Comparison of ENCODE assay signal across 26 mouse cellular contexts in the genomic region with DNA sequence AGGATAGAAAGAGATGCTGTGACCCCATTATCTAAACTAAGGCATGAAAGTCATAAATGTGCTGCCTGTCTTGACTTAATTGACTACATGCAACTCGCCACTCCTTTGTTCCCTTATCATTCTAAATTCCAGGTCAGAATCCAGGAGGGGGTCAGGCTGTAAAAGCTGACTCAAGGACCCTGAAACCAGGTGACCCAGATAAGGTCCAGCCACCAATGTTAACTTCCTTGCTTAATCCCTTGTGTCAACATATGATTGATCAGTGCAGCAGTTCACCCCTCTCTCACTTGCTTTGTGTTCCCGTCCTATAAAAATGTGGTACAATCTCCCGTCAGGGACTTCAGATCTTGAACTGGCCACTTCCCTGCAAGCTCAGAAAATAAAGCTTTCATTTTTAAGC. TPM values are rescaled to one million over a fixed set of nuclear protein-coding genes. Genes with fewer than 3 reads are reported as not detected.
DNase-seq lines count a peak whose midpoint lies in the region; ATAC-seq and TF ChIP-seq lines count a peak whose summit lies in the region.
"Had no signal": no experiment of that assay in that cellular context is flagged by ENCODE, and none has a peak within 500 bp of the region (broad histone marks: within the 10 kb centered on the region; RNA-seq: fewer than 3 reads in every experiment).

No protein-coding gene starts in this region.

- H3K4me3 ChIP-seq in testis, adult 2 months (ENCODE audit: control insufficient read depth, low read depth, low read length) = peak overlapping the region; percentile 32; the same call in 1 of the 2 replicates
- no peak overlapping the region for H3K4me3 ChIP-seq in stomach, embryonic 16.5 days (replicated peaks; ENCODE audit: low read length)
- no peak overlapping the region for H3K4me3 ChIP-seq in hindbrain, embryonic 11.5 days (ENCODE audit: low read depth, low read length)
- H3K4me3 ChIP-seq: embryonic facial prominence, embryonic 15.5 days; erythroblast, embryonic 14.5 days; forebrain, embryonic 15.5 days; heart, embryonic 10.5 days had no signal

- peak; percentile 21 for DNase-seq in embryo, embryonic 10 days (ENCODE audit: low spot score)
- no peak for DNase-seq in embryo, embryonic 9.5 days (ENCODE audit: extremely low spot score)
- DNase-seq in testis, postnatal 14 days (ENCODE audit: low spot score) = no peak
- no peak for DNase-seq in hindbrain, embryonic 11.5 days (ENCODE audit: low spot score)
- no peak for DNase-seq in ovary, postnatal 14 days (ENCODE audit: low spot score)
- DNase-seq: adrenal gland, adult 8-10 months; adrenal gland, postnatal 36 days; B cell, adult 2 months; cerebellum, adult 11 months; cerebellum, adult 8-10 months; cerebellum, postnatal 14 days; gastrocnemius, postnatal 10 days; heart, adult 18-20 months; heart, postnatal 10 days; heart, postnatal 4 days had no signal

- H3K36me3 ChIP-seq in testis, adult 2 months (ENCODE audit: control insufficient read depth, insufficient read depth, low read length) = no peaks in the 10 kb centered on the region
- H3K36me3 ChIP-seq in stomach, embryonic 16.5 days (ENCODE audit: control insufficient read depth, insufficient read depth, low read length) = no peaks in the 10 kb centered on the region
- H3K36me3 ChIP-seq in hindbrain, embryonic 11.5 days (ENCODE audit: control insufficient read depth, insufficient read depth, low read length) = no peaks in the 10 kb centered on the region
- H3K36me3 ChIP-seq: embryonic facial prominence, embryonic 15.5 days; forebrain, embryonic 15.5 days; G1E; heart, embryonic 10.5 days had no signal

- no peak for TF ChIP-seq CTCF in testis, adult 2 months (IDR thresholded peaks at IDR 0.05; ENCODE audit: control insufficient read depth, insufficient read depth, insufficient replicate concordance, low read depth, low read length)

- WGBS in stomach, embryonic 16.5 days = 41% methylated on average over 3 of the region's 3 CpGs
- WGBS in hindbrain, embryonic 11.5 days = 50% methylated on average over 3 of the region's 3 CpGs

- H3K27me3 ChIP-seq in testis, adult 2 months (ENCODE audit: control insufficient read depth, insufficient read depth, low read length) = no peaks in the 10 kb centered on the region
- H3K27me3 ChIP-seq in stomach, embryonic 16.5 days (ENCODE audit: control insufficient read depth, insufficient read depth, low read length) = no peaks in the 10 kb centered on the region
- H3K27me3 ChIP-seq in hindbrain, embryonic 11.5 days (ENCODE audit: control insufficient read depth, insufficient read depth, low read length) = no peaks in the 10 kb centered on the region
- H3K27me3 ChIP-seq: embryonic facial prominence, embryonic 15.5 days; forebrain, embryonic 15.5 days had no signal

- ATAC-seq in stomach, embryonic 16.5 days (ENCODE audit: insufficient read depth, low FRiP score) = peak; percentile 86; the same call in 1 of the 2 replicates
- ATAC-seq in hindbrain, embryonic 11.5 days (ENCODE audit: low FRiP score) = no peak
- ATAC-seq: CD4-positive, CD25-positive, alpha-beta regulatory T cell, adult 4 months; forebrain, embryonic 15.5 days had no signal

- H3K4me2 ChIP-seq in stomach, embryonic 16.5 days (ENCODE audit: low read depth, low read length) = no peak overlapping the region
- no peak overlapping the region for H3K4me2 ChIP-seq in hindbrain, embryonic 11.5 days (replicated peaks; ENCODE audit: low read depth, low read length)
- H3K4me2 ChIP-seq: embryonic facial prominence, embryonic 15.5 days; forebrain, embryonic 15.5 days; hindbrain, embryonic 14.5 days had no signal

- peaks cover 2% of the 10 kb centered on the region for H3K4me1 ChIP-seq in testis, adult 2 months (ENCODE audit: control insufficient read depth, insufficient read depth, low read length)
- no peaks in the 10 kb centered on the region for H3K4me1 ChIP-seq in stomach, embryonic 16.5 days (ENCODE audit: control insufficient read depth, insufficient read depth, low read length)
- H3K4me1 ChIP-seq in hindbrain, embryonic 11.5 days (replicated peaks; ENCODE audit: control insufficient read depth, insufficient read depth, low read length) = no peaks in the 10 kb centered on the region
- H3K4me1 ChIP-seq: embryonic facial prominence, embryonic 15.5 days; forebrain, embryonic 15.5 days had no signal

- no peak for TF ChIP-seq POLR2A in testis, adult 2 months (IDR thresholded peaks at IDR 0.05; ENCODE audit: control insufficient read depth, low read depth, low read length)

- H3K9ac ChIP-seq in stomach, embryonic 16.5 days (ENCODE audit: low read length) = no peak overlapping the region
- no peak overlapping the region for H3K9ac ChIP-seq in hindbrain, embryonic 11.5 days (ENCODE audit: low read depth, low read length)
- H3K9ac ChIP-seq: embryonic facial prominence, embryonic 15.5 days; forebrain, embryonic 15.5 days; hindbrain, embryonic 14.5 days had no signal

- H3K9me3 ChIP-seq in stomach, embryonic 16.5 days (replicated peaks; ENCODE audit: control insufficient read depth, low read length) = no peaks in the 10 kb centered on the region
- H3K9me3 ChIP-seq in hindbrain, embryonic 11.5 days (ENCODE audit: control insufficient read depth, low read length) = no peaks in the 10 kb centered on the region
- H3K9me3 ChIP-seq: embryonic facial prominence, embryonic 15.5 days; forebrain, embryonic 15.5 days; G1E; heart, embryonic 10.5 days had no signal

- no peak overlapping the region for H3K27ac ChIP-seq in testis, adult 2 months (ENCODE audit: control insufficient read depth, insufficient read depth, low read depth, low read length)
- no peak overlapping the region for H3K27ac ChIP-seq in stomach, embryonic 16.5 days (ENCODE audit: low read length)
- H3K27ac ChIP-seq in hindbrain, embryonic 11.5 days (ENCODE audit: low read depth, low read length) = no peak overlapping the region
- H3K27ac ChIP-seq: embryonic facial prominence, embryonic 15.5 days; forebrain, embryonic 15.5 days; heart, embryonic 10.5 days; hindbrain, embryonic 14.5 days had no signal

RNA-seq across cellular contexts. Expression of gene Clnk, which starts 31.1 kb away (rescaled TPM):
- polyA plus RNA-seq in testis, adult 2 months (2012; rRNA removed) = 1.3 and 1.6 TPM in 2 replicates
- 0.32 TPM in 1 of 2 replicates, not detected in the other for polyA plus RNA-seq in stomach, embryonic 16.5 days (2015; fragmentation: Nextera tagmentation; extraction: Ambion mirVana)
- polyA plus RNA-seq in hindbrain, embryonic 11.5 days (2014; fragmentation: Nextera tagmentation; extraction: Ambion mirVana) = 0.33 and 0.51 TPM in 2 replicates
- polyA plus RNA-seq: CD4-positive, CD25-positive, alpha-beta regulatory T cell, adult 4 months; embryonic facial prominence, embryonic 11.5 days; erythroblast, embryonic 14.5 days; G1E; heart, embryonic 10.5 days; heart, embryonic 14.5 days had no signal
